Mouse (Mus musculus) kidney, postnatal 25 days (tissue): ENCODE data around the gene Raet1e.
"Not testable (repeated sequence)": the region's sequence is repeated elsewhere in the genome, so short reads cannot be mapped to it uniquely, and the experiment has no call there.

Source experiments
- DNase-seq, 2 experiments: peaks; one replicate each; pipeline ENCODE4 v3.0.0; 2021; ENCODE audit warnings: mixed read lengths in 2 of 2

Raet1e gene

DNA sequence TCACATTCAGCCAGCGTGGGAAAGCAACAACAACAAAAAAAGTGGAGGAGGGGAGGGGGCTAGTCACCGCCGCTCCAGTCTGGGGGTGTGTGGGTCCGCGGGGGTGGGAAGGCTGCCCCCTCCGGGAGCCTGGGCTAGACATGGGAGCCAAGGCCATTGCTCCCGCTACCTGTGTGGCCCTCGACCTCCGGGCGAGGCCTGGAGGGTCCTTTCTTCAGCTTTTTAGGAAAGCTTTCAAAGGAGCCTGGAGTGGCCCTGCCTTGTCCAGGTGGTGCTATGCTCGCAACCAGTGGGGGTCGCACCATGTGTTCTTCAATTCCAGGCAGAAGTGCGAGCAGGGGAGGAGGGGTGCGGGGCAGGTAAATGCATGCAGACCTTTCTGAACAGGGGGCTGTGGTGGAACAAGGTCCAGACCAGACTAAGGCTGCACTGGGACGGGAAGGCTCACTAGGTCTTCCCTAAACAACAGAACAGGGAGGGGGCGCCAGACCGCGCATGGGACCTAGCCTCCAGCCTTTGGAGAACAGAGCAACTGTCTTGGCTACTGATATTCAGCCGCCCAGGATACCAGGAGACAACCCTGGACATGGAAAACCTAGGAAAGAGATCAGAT lies 116.2 kb downstream of the Raet1e start:
- DNase-seq: no peak

DNA sequence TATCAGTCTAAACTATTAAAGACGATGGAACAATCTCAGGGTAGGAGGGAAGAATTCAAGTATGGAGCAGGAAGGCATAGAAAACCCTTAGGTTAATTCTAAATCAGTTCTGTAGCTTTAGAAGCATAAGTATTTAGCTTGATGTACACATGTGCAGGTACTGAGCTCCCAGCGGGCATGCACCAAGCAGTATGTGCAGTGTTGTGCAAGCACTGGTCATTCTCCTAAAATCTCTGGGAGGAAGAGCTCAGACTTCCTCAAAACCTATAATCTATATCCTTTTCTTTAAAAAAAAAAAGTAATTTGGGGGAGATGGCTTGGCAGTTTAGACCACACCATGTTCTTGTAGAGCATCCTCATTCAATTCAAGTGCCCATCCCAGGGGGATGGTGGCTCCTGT lies 120.1 kb downstream of the Raet1e start:
- not testable (repeated sequence) for DNase-seq

DNA sequence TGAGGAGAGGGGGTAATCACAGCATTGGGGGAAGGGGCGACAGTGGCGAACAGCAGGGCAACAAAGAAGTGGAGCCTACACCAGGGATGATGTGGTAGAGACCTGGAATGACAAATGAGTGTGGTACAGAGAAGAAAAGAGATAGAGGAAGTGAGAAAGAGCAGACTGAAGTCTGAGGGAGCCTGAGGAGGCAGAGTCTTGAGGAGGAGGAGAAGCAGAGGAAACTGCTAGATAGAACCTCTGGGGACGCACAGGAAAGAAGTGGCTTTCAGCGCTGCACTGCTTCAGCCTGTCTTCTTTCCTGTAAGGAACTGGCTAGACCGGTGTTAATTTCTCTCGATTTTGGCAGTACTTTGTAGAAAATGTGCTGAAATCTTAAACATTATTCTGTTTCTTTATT lies 124.4 kb downstream of the Raet1e start:
- no peak for DNase-seq

DNA sequence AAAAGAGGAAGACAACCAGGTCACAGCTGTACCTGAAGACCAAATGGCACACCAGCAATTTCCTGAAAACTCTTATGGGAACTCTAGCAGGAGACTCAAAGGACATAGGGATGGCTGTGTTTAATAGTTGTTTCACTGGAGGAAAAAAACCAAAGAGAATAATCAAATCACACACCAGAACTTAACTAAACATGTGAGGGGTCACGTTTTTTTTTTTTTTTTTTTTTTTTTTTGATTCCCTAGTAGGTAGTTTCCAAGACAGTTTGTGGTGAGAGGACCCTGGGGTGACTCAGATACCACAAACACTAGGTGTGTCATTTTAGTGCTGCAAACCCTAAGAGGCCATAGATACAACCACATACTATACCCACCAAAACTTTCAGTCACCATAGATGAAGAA lies 137.3 kb downstream of the Raet1e start:
- DNase-seq: no peak

DNA sequence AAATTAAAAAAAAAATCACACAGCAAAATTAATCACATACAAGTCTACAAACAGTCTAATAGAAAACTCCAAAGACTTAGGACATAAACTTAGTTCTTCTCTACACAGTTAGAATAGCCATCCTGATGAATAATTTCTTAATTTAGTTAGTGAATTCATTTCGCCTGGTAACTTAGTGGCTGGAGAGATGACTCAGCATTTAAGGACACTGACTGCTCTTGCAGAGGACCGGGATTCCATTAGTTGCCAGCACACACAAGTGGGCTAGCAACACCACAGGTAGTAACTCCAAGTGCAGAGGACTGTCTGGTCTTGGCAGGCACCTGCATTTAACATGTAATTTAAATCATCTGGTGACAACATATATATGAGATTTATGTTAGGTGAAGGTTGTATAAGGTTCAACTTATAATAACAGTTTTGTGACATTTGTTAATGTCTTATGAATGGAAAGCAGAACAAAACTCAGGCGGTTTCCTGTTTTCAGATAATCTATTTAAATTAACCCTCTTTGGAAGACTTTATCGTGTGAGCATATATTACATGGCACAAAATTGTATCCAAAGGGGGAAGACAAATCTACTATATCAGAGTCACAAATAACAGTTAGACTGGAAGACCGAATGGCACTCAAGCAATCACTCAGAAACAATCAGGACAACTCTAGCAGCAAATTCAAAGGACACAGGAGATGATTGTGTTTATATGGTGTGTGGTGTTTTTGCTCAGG lies 138.8 kb downstream of the Raet1e start:
- DNase-seq: no peak

DNA sequence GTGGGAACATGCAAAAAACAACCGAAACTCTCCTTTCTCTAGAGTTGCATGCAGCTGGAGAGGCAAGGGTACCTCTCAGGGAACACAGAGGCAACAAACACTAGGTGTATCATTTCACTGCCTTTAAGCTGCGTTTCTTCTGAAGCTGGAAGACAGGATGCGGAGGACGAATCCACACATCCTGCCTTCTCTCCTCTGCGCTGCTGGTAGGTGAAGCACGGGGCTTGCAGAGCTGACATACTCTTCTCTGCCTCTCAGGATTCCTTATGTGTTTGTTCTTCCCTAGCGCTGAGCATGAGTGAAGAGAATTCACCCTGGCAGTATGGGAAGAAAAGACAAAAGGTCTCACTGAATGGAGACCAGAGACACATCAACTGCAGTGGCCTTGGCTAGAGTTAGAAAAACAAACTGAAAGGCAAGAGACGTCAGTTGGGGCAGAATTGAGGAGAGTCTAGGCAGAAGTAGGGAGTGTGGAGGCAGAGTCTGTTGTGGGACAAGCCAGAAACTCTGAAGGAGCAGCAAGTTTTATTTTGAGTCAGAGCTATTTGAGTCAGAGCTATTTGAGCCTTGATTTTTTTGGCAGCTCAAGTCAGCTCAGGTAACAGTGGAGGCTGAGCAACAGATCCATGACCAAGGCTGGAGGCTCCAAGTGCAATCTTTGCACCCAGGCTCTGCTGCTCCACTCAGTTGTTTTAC lies 139.5 kb downstream of the Raet1e start:
- no peak for DNase-seq

DNA sequence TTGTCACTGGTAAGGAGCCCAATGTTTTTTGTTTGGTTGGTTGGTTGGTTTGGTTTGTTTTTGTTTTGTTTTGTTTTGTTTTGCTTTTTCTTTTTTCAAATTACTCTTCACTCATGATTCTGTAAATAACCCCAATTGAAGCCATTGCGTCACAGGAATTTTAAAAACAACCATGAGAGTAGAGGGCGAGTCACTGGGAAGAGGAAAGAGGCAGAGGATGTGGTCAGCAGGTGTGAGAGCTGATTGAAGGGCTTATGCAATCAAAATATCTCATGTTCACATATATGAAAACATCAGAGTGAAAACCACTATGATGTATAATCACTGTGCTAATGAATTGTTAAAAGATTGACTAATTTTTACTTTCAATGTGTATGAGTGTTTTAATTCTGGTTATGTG lies 141.0 kb downstream of the Raet1e start:
- DNase-seq: no peak

DNA sequence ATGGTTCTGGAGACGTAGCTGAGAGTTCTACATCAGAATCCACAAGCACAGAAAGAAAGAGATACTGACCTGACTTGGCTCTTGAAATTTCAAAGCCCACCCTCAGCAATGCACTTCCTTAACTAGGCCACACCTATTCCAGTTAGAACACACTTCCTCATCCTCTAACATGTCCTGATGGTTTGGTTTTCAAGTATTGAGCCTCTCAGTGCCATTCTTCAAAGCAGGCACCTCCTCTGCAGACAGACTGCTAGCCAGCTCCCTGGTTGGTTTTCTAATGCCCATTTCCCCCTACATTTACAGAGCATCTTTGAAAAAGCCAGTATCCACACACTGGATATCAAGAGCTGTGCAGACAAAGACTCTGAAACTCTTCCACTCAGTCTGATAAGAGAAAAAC lies 143.3 kb downstream of the Raet1e start:
- no peak for DNase-seq

DNA sequence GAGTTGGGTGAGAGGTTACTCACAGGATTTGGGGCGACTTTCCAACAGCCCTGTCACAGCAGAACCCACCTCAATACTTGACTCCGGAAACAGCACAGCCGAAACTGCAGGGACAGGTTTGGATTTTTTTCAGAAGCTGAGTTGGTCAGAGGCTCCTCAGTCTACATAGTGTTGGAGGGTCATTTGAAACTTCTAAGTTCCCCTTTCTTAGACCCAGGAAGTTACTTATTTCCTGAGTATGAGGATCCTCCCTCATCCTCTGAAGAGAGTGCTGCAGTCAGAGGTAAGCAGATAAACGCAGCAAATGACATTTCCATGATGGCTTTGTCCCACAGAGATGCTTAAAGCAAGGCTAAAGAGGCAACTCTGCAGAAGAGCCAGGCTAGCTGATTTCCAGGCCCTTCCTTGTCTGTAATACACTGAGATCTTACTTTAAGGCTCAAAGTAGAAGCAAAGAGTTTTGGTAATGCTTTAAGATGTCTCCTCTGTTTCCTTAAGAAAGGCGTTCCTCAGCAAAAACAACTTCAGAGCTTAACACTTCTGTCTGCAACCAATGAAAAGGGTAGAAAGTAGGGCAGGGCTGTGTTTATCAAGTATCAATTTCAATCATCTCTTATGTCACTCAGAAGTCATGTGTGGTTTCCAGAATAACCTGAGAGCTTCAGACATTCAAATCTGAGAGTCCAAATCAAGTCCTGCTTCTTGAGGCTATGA lies 144.1 kb downstream of the Raet1e start:
- no peak for DNase-seq

DNA sequence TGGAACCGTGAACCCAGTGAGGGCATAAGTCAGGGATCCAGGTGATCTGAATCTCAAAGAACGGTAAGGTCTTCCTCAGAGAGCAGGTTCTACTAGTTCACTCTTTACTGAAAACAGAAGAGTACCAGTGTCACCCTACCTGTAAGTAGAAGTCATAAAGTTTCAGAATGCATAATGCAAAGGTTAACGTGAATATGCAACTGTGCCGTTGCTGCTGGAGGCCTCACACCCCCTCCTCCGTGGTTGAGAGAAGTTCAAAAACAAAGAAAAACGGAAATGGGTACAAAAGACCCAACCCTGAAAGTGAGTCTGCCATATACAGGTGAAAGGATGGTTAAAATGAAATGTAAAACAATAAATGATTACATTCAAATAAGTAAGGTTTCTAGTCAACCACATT lies 145.4 kb downstream of the Raet1e start:
- DNase-seq: no peak

DNA sequence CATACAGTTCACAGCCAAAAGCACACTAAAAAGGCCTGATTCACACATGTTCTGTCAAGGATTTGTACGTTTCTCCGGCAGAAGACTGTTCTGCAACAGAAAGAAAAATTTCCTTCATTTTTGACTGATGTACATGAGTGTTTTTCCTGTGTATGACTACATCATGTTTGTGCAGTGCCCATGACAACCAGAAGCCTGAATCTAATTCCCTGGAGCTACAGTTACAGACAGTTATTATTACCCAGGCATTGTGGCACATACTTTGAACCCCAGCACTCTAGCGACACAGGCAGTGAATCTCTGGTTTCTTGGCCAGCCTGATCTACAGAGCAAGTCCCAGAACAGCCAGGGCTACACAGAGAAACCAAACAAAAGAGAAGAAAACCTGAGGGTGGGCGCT lies 147.4 kb downstream of the Raet1e start:
- no peak for DNase-seq

DNA sequence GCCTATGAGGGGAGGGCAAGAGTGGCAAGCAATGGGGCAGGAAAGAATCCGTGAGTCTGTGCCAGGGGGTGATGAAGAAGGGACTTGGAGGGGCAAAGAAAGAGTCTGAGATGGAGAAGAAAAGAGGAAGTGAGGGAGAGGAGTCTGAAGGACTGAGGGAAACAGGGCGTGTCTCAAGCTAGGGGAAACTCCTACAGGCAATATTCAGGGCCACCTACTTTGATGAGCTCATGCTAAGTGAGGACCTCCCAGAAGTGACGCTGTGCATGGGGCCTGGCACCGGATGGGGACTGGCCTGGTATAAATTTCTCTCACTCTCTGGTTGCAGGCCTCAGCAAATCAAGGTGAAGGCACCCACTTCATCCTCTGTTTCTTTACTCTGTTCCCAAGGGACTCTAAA lies 148.1 kb downstream of the Raet1e start:
- DNase-seq: no peak

DNA sequence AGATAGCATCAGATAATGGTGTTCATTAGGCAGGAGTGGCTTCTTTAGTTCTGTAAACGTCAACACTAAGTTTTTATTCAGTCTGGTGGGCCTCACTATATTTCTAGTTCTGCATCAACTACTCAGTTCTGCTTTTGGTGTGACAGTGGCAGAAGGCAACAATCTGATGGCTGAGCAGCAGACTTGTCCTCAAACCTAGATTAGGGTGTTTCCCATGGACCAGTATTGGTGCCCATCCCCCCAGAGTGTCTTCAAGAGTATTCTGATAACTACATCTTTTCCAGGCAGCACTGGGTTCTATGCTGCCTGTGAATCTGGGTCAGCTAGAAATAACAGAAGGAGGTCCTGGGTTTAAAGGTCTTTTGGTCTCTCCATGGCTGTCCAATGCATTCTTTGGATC lies 149.9 kb downstream of the Raet1e start:
- DNase-seq: no peak

DNA sequence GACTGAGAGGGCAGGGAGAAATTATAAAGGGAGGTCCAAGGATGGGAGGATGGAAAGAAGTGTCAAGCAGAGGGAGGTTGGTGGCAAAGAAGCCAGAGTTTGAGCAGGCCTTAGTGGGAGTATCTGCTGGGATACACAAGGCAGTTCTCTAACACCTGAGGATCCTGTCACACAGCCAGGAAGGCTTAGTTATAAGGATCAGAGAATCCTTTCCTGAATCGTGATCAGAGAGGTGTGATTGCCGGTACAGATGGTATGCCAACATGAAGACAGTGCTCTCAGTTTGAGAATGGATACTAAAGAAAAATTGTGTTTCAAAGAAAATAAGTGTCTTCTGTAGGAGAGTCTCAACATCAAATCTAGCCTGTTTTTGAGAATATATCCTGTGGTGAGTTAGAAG lies 164.5 kb downstream of the Raet1e start:
- no peak for DNase-seq

DNA sequence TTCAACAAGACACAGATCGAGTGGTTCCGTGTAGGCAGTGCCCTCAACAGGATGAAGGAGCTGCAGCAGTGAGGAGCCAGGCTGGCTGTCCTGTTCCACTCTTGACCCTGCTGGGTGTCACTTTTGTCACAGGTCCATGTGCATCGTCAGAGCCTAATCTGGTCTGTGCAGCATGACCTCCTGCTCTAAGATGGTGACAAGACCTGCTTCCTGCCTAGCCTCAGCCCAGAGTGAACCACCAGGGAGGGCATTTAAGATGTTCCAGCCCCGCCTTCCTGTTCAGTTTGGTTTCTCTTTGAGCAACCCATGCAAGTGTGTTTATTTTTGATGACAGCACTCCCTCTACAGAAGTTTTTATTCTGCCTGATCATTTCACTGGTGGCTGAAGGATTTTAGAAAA lies 187.4 kb downstream of the Raet1e start:
- not testable (repeated sequence) for DNase-seq

DNA sequence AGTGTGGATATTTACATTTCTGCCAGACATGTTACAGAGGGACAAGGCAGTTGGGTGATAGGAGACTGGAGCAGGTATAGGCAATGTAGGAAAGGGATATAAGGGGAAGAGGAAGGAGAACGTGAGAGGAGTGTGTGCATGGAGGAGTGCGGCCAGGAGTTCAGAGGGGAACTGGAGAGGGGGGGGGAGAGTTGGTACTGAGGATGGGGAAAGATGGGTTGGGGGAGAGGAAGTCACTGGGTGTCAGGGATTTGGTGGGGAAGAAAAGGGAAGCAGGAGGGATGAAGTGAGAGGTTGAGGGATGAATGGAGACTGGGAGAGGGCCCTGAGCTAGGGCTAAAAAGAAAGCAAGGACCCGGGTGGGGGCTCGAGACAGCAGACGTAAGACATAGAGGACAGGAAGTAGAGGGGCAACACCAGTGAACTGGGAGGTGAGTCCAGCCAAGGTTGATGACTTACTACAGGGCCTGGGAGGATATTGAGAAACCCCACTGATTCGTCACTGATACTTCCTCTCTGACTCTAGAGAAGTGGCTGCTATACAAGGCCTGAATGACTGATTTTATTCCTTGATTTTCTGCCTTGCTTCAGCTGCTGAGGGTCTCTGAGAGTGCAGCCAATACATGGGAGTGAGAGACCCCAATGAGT lies 195.3 kb downstream of the Raet1e start:
- DNase-seq: not testable (repeated sequence)

DNA sequence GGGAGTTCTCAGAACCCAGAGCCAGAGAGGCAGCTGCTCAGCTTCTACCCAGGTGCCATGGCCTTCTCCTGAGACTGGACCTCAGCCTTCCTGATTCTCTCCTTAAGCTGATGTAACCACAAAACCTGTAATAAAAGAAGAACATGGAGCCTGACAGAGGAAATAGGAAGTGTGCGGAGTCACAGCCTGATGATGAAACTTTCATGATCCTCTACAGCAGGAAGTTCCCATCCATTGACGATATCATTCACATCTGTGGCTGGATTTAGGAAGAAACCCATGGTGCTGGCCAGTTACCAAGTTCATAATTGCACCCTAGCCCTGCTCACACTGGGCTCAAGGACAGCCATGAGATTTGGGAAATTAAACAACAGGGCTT lies 195.8 kb downstream of the Raet1e start:
- not testable (repeated sequence) for DNase-seq

DNA sequence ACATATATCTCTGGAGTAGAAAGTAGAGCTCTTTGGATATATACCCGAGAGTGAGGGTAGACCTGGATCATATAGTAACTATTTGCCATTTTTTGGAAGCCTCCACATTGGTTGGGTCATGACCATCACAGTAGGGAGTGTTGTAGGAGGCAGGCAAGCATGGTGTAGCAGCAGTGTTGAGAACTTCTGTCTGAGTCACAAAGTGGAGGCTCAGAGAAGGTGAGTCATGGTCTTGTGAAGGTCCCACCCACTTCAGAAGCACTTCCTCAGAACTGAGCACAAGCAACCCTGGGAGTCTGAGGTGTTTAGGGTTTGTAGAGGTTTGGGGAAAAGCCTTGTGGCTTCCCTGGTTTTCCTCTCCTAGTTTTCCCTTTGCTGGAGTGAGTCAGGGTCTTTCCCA lies 199.0 kb downstream of the Raet1e start:
- not testable (repeated sequence) for DNase-seq

DNA sequence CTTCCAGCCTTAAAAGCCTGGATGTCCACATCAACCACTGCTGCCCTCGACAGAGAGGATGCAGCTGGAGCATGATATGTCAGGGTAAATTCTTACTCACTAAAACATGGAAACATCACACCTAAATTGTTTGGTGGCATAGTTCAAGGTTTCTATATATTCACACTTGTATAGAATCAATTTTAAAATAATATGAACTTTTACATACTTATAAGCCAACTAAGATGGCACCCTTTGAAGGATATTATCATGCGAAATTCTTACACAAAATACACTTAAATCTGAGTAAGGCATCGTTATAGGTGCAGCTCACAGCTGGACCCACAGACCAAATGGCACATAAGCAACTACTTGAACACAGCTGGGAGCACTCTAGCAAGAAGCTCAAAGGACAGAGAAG lies 201.9 kb downstream of the Raet1e start, which contains the start of gene Raet1d:
Gene Raet1d, plus strand, starts transcription at position 301 of the 400 bp plus-strand sequence.
- not testable (repeated sequence) for DNase-seq

DNA sequence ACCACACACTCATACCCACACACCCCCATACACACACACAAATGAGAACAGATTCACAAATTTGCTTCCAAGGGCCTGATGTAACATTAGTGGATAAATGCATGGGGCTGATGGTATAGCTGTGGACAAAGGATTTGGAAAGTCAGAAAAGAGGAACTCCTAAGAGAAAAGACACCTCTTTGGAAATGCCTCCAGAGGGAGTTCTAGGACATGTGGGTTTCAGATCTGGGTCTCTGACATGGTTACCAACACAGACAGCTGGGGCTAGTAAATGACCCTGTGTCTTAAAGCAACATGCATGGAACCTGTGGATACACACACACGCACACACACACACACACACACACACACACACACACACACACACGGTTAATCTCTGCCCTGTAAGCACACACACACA lies 202.6 kb downstream of the Raet1e start:
- not testable (repeated sequence) for DNase-seq

DNA sequence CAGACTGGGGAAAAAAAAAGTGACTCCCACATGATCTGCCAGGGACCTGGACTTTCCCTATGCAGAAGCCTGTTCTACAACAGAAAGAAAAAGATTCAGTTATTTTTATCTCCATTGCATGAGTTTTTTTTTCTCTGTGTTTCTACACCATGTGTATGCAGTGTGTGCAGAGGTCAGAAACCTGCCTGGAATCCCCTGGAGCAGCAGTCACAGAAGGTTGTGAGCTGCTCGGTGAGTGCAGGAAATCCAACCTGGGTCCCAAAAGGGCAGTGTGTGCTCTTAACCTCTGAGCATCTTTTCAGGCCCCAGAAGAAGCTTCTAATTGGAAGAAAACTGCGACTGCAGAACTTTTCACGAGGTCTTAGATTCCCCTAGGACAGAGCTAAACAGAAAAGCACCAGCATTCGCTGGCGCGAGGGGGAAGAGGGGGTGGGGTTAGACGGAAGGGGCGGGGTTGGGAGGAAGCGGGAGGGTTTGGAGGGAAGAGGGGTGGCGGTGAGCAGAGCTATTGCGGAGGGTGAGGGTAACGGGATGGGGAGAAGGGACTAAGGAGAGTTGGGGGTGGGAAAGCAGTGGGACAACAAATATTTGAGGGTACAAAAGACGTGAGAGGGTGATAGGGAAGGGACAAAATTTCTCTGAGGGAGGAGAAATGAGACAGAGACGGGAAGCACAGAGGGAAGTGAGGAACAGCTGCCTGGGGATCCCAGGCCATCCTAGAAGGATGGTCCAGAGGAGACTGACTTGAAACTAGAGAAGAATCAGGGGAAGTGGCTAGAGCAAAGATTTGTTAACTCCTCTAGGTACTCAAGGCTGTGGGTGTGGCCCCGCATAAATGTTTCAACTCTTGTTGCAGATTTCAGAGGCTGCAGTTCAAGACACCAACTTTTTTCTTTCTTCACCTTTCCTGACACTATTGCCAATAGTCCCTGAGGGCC lies 203.3 kb downstream of the Raet1e start:
- DNase-seq: not testable (repeated sequence)

DNA sequence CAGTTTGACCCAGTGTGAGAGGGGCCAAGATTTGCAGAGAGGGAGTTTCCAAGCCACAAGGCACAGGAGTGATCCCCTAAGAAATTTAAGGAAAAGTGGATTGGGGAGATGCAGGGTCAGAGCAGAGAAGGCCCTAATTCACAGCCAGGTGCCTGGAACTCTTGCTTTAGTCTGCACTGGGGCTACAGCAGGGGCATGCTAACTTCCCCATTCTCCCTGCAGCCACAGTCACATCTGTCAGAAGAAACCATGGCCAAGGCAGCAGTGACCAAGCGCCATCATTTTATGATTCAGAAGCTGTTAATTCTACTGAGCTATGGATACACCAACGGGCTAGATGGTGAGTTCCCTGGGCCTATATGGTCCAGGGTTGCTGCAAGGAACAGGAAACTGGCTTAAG lies 204.1 kb downstream of the Raet1e start:
- DNase-seq: not testable (repeated sequence)
